Mouse (Mus musculus) cerebellum, adult 2 months (tissue): ENCODE measurements around the gene Trpd52l3. TPM values are rescaled to one million over a fixed set of nuclear protein-coding genes. Genes with fewer than 3 reads are reported as not detected.

Experiments
- DNase-seq, 2 experiments: peaks; one replicate each; pipeline ENCODE4 v3.0.0; 2021
- H3K27ac ChIP-seq: fragments of 200-500 bp; 2 replicates; pipeline ENCODE4 v1.5.1; 2012; ENCODE audit warnings: low read length, control low read depth, inconsistent platforms; ENCODE audit not compliant: insufficient read depth
- H3K27me3 ChIP-seq: fragments of 200-500 bp; 2 replicates; pipeline ENCODE4 v1.6.1; 2012; ENCODE audit warnings: inconsistent platforms, mild to moderate bottlenecking, low read length, moderate library complexity; ENCODE audit not compliant: control insufficient read depth, insufficient read depth
- H3K4me1 ChIP-seq: fragments of 200-500 bp; 2 replicates; pipeline ENCODE4 v1.6.1; 2011; ENCODE audit warnings: low read length; ENCODE audit not compliant: control insufficient read depth, insufficient read depth
- H3K4me3 ChIP-seq: fragments of 200-500 bp; replicated peaks from 2 replicates; pipeline ENCODE3; 2011; ENCODE audit warnings: mild to moderate bottlenecking, low read depth, low read length, control low read depth; ENCODE audit not compliant: insufficient read depth
- CTCF ChIP-seq: fragments of 200-500 bp; IDR thresholded peaks from 2 replicates; pipeline ENCODE4 v1.5.1; 2011; ENCODE audit warnings: low read depth, mild to moderate bottlenecking, control low read depth, low read length, moderate library complexity, borderline replicate concordance; ENCODE audit not compliant: insufficient read depth
- POLR2A ChIP-seq: fragments of 200-500 bp; IDR thresholded peaks from 2 replicates; pipeline ENCODE4 v1.6.1; 2011; ENCODE audit warnings: low read length, control low read depth, borderline replicate concordance; ENCODE audit not compliant: insufficient read depth
- WGBS: fragments of 180-500 bp; shearing (Covaris S2); methylation state at CpG from one replicate; pipeline ENCODE4 v1.1.7; 2018; 5-methylcytosine and 5-hydroxymethylcytosine counted together
- polyA plus RNA-seq: library from polyadenylated mRNA; depleted of rRNA; stranded (reverse); fragments of >200 nt; gene quantifications from 2 replicates; pipeline ENCODE4 v1.2.3, GENCODE M21; 2012; rRNA removed

The Trpd52l3 gene
- polyA plus RNA-seq = not detected in 2 replicates

DNA sequence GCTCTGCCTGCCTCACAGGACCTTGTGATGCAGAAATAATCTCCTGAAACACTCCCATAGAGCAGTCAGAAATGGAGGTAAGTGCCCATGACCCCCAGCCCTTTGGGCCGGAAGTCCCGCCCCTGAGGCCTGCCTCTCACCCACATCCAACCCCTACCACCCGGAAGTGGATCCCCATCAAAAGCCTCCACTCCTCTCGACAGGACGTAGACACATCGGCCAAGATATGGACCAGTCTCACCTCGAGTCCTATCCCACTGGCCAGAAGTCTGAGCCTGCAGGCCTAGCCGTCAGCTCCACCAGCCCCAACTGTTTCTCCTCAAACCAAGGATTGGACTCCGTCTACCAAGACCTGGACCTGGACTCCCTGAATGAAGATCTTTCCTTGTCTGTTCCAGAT, at the start of gene Trpd52l3:
Trpd52l3 (plus strand) TSS at position 170 of the 400 bp plus-strand sequence.
- TF ChIP-seq POLR2A (no peak), CTCF (no peak)
- 93% methylated on average over 9 of the region's 9 CpGs for WGBS
- no peak for DNase-seq
- no peak within 1 kb of the TSS for H3K27ac ChIP-seq
- no peaks in the 10 kb centered on the region for H3K27me3 ChIP-seq
- no peak within 1 kb of the TSS for H3K4me3 ChIP-seq
- H3K4me1 ChIP-seq = no peaks in the 10 kb centered on the region

DNA sequence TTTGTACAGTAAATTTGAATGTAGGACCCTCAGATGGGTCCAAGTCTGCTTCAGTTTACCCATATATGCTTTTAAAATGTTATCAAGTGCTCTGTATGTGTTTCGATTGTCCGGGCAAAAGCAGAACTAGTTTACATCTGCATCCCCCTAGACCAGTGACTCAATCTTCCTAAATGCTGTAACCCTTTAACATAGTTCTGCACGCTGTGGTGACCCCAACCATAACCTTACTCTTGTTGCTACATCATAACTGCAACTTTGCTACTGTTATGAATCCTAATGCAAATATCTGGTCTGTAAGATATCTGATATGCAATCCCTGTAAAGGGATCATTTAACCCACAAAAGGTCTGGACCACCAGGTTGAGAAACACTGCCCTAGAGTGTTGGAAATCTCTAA, 49.8 kb upstream of the Trpd52l3 start:
- WGBS = 96% methylated on average over 3 of the region's 3 CpGs
- no peaks in the 10 kb centered on the region for H3K4me1 ChIP-seq
- TF ChIP-seq CTCF (no peak), POLR2A (no peak)
- no peak overlapping the region for H3K27ac ChIP-seq
- no peaks in the 10 kb centered on the region; the same call in 1 of the 2 replicates for H3K27me3 ChIP-seq
- H3K4me3 ChIP-seq = no peak overlapping the region
- DNase-seq = no peak

DNA sequence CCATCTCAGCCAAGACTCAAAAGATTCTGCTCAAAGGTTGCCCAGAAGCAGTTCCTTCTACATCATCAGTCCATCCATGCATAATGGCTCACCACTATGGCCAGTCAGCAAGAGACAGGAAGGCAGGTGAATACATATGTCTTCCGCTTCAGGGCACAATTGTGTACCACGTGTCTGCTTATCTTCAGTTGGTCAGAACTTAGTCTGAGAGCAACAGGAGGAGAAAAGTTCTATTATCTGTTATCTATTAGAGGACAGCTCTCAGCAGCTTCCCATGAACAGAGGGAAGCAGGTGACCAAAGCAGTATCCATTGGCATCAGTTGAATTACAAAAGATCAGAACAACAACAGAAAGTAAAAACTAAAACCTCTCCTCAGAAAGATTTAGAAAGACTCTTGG, 48.1 kb upstream of the Trpd52l3 start:
- DNase-seq = no peak
- WGBS = 81% methylated on average over 2 of the region's 2 CpGs
- Histone ChIP-seq H3K27me3 (no peaks in the 10 kb centered on the region), H3K27ac (no peak overlapping the region), H3K4me1 (no peaks in the 10 kb centered on the region), H3K4me3 (no peak overlapping the region)
- TF ChIP-seq CTCF (no peak), POLR2A (no peak)

DNA sequence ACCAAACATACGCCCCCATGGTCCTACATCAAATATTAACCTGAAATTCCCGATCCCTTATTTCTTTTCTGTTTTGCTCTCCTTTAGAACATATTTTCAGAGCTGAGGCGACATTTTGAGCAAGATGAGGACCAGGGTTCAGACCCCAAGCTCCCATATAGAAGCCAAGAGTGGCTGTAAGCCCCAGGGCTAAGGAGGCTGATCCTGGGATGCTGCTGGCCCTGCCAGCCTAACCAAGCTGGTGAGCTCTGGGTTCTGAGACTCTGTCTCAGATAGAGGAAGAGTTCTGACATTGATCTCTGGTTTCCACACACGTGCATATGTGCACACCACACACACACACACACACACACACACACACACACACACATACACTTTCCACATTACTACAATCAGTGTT, 42.7 kb upstream of the Trpd52l3 start:
- Histone ChIP-seq H3K4me1 (no peaks in the 10 kb centered on the region), H3K27ac (no peak overlapping the region), H3K27me3 (no peaks in the 10 kb centered on the region), H3K4me3 (no peak overlapping the region)
- DNase-seq = no peak
- WGBS = 79% methylated on average over 4 of the region's 4 CpGs
- TF ChIP-seq POLR2A (no peak), CTCF (no peak)

DNA sequence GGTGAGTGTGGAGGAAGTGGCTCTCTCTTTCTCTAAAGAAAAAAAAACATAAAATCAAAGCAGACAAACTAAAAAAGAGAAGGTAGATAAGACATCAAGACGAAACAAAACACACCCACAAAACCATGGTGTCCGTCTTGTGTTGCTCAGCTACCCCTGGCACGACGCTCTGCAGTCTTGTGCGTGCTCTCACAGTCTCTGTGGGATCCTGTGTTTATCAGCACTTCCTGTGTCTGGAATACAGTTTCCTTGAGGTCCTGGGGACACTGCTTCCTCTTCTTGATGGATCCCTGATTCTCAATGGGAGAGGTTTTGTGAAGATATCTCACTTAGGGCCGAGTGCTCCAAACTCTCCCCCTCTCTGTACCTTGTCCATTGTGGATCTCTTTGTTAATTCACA, 41.7 kb upstream of the Trpd52l3 start:
- Histone ChIP-seq H3K4me3 (no peak overlapping the region), H3K27me3 (no peaks in the 10 kb centered on the region), H3K27ac (no peak overlapping the region), H3K4me1 (no peaks in the 10 kb centered on the region)
- no peak for DNase-seq
- WGBS = 88% methylated on average over 6 of the region's 6 CpGs
- TF ChIP-seq CTCF (no peak), POLR2A (no peak)

DNA sequence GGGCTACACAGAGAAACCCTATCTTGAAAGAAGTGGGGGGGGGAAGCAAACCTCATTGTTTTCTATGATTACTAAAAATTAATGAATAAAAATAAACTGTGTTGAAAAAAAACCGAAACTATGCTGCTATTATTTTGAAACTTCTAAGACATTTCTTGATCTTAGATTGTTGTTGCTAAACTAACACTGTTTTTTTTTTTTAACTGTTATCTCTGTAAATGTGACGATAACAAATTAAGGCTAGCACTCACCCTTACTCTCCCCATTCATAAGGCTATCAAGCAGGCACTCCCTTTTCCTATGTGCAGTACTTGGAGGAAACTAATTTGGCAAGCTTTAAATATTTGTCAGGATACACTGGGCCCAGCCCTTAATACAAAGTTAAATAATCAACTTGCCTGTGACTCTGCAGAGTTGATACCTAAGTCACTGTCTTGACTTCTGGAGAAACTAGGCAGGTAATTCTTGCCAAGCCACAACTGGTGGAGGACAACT, 39.9 kb upstream of the Trpd52l3 start:
- Histone ChIP-seq H3K27me3 (no peaks in the 10 kb centered on the region), H3K4me1 (no peaks in the 10 kb centered on the region), H3K4me3 (no peak overlapping the region), H3K27ac (no peak overlapping the region)
- 94% methylated on average over 2 of the region's 2 CpGs for WGBS
- DNase-seq = no peak
- TF ChIP-seq CTCF (no peak), POLR2A (no peak)

DNA sequence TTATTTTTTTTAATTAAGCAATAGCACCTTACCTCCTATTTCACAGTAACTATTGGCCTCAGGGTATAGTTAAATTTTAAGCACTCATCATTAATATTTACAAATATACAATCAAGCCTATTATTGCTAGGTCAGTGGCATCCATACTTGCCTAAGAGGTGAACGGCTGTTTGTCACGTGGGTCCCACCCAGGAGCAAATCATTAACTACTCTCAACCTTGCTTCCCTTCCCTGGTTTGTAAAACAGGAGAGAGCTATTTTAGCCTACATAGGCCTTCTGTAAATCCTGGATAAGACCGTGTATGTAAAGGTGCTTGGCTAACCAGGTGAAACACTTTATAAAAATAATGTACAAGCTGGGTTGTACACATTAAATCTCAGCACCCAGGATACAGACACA, 35.6 kb upstream of the Trpd52l3 start:
- no peaks in the 10 kb centered on the region for H3K27me3 ChIP-seq
- WGBS = 91% methylated on average over 3 of the region's 3 CpGs
- no peak overlapping the region for H3K27ac ChIP-seq
- H3K4me3 ChIP-seq = no peak overlapping the region
- no peak for DNase-seq
- TF ChIP-seq CTCF (no peak), POLR2A (no peak)
- H3K4me1 ChIP-seq = no peaks in the 10 kb centered on the region

DNA sequence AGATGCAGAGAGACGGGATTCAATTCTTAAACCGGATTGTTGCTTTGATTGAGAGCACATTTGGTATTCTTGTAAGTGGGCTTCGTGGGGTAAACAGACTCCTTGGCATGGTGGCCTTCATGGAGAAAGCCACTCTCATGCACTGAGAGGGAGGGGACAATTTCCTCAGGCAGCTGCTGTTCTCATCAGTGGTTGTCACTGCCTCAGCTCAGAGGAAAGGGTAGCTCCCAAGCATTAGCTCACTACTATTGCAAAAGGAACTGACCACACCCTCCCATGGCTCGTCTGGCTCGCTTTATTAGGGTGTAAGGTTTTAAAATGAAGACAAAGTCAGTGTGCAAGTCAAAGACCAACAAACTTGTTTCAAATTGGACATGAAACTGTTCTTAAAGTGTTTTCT, 30.2 kb upstream of the Trpd52l3 start:
- Histone ChIP-seq H3K4me1 (no peaks in the 10 kb centered on the region), H3K4me3 (no peak overlapping the region), H3K27me3 (no peaks in the 10 kb centered on the region), H3K27ac (no peak overlapping the region)
- no peak for TF ChIP-seq POLR2A
- TF ChIP-seq CTCF = no peak
- WGBS = 79% methylated on average over 5 of the region's 5 CpGs
- DNase-seq = no peak

DNA sequence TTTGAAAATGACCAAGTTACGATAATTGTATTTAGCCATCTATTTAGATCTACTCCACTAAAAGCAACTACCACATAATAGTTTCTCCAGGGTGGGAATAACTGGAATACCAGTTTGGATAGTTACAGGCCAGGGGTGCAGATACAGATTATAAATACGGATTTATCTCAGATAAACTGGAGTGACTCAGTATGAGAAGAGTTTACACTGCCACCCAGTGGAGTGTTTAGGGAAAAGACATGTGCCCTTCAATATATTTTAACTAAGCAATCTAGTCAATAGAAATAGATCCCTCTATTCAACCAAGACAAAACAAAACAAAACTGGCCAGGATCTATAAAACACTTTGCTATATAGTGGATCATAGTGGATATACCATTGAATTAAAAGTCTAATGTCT, 24.7 kb upstream of the Trpd52l3 start:
- Histone ChIP-seq H3K4me1 (no peaks in the 10 kb centered on the region), H3K27me3 (no peaks in the 10 kb centered on the region), H3K4me3 (no peak overlapping the region), H3K27ac (no peak overlapping the region)
- TF ChIP-seq CTCF (no peak), POLR2A (no peak)
- DNase-seq = peak in 1 of 2 experiments; percentile 6
- 49% methylated on average over 2 of the region's 2 CpGs for WGBS
